In the genomic region with DNA sequence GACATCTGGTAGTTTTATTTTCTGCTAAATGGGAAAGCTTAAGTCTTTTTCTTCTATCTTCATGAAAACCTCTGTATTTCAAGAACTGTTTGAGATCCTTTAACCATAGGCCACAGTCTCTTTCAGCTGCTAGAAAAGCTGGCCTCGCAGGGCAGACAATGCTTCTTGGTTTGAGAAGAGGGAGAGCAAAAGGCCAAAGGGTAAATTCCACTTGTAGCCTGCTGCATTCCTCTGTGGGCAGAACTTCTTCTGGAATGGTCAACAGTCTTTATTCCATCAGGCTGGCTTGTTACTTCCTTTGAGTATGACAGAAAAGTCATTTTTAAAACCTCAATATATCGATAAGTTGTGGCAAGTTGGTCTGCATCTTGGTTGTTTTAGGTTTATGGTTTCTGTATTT, we compare ENCODE assay signal across 17 mouse cellular contexts.
DNase-seq lines count a peak whose midpoint lies in the region; ATAC-seq and TF ChIP-seq lines count a peak whose summit lies in the region.
"Had no signal": no experiment of that assay in that cellular context is flagged by ENCODE, and none has a peak within 500 bp of the region (broad histone marks: within the 10 kb centered on the region; RNA-seq: fewer than 3 reads in every experiment).

No protein-coding gene starts in this region.

- no peaks in the 10 kb centered on the region for H3K27me3 ChIP-seq in kidney, adult 2 months (replicated peaks; ENCODE audit: control insufficient read depth, insufficient read depth, low read length)
- no peaks in the 10 kb centered on the region for H3K27me3 ChIP-seq in embryonic facial prominence, embryonic 14.5 days (replicated peaks; ENCODE audit: control insufficient read depth, insufficient read depth, low read length)
- H3K27me3 ChIP-seq: heart, embryonic 15.5 days; kidney, embryonic 15.5 days had no signal

- no peak overlapping the region for H3K4me3 ChIP-seq in kidney, adult 2 months (ENCODE audit: insufficient read depth, low read depth, low read length)
- H3K4me3 ChIP-seq in embryonic facial prominence, embryonic 14.5 days (ENCODE audit: low read depth, low read length), result no peak overlapping the region
- H3K4me3 ChIP-seq: heart, embryonic 15.5 days; kidney, embryonic 15.5 days had no signal

- H3K9me3 ChIP-seq in embryonic facial prominence, embryonic 14.5 days (ENCODE audit: control insufficient read depth, low read length), result no peaks in the 10 kb centered on the region
- H3K9me3 ChIP-seq: heart, embryonic 15.5 days; kidney, embryonic 15.5 days had no signal

- no peak for TF ChIP-seq POLR2A in kidney, adult 2 months (IDR thresholded peaks at IDR 0.05; ENCODE audit: low read depth, low read length)

- ATAC-seq in embryonic facial prominence, embryonic 14.5 days (ENCODE audit: low read depth), result no peak

- no peaks in the 10 kb centered on the region for H3K4me1 ChIP-seq in kidney, adult 2 months (ENCODE audit: control insufficient read depth, insufficient read depth, low read length)
- H3K4me1 ChIP-seq in embryonic facial prominence, embryonic 14.5 days (ENCODE audit: control insufficient read depth, insufficient read depth, low read length), result no peaks in the 10 kb centered on the region
- H3K4me1 ChIP-seq: heart, embryonic 15.5 days; kidney, embryonic 15.5 days had no signal

- DNase-seq in kidney, adult 2 months, result peak; percentile 37
- no peak for DNase-seq in kidney, postnatal 14 days
- DNase-seq in retina, embryonic 14.5 days (ENCODE audit: low spot score), result peak; percentile 20
- no peak for DNase-seq in retina, postnatal 1 day
- peak; percentile 19 for DNase-seq in embryonic facial prominence, embryonic 14.5 days (ENCODE audit: low spot score)
- no peak for DNase-seq in left cerebral cortex, postnatal 25 days (ENCODE audit: low spot score in 2 of 2)
- DNase-seq in gastrocnemius, adult 18-20 months (ENCODE audit: low spot score), result no peak
- DNase-seq: cerebellum, adult 2 months; gastrocnemius, postnatal 36 days; heart, postnatal 4 days; lung, adult 2 months; lung, postnatal 36 days; right cerebral cortex, postnatal 25 days; thymus, postnatal 36 days had no signal

- H3K36me3 ChIP-seq in kidney, adult 2 months (ENCODE audit: control insufficient read depth, insufficient read depth, low read length), result no peaks in the 10 kb centered on the region
- no peaks in the 10 kb centered on the region for H3K36me3 ChIP-seq in embryonic facial prominence, embryonic 14.5 days (ENCODE audit: control insufficient read depth, insufficient read depth, low read length)
- H3K36me3 ChIP-seq: heart, embryonic 15.5 days; kidney, embryonic 15.5 days had no signal

- no peak for TF ChIP-seq CTCF in kidney, adult 2 months (conservative IDR thresholded peaks at IDR 0.05; ENCODE audit: insufficient read depth, insufficient read length, low read depth, low read length)

- WGBS in kidney, adult 2 months, result 50% methylated on average over 2 of the region's 2 CpGs
- WGBS in embryonic facial prominence, embryonic 14.5 days, result 21% methylated on average over 2 of the region's 2 CpGs

- intact Hi-C loops in left cerebral cortex, postnatal 25 days (cut with DNase I), result no loop called here

- no peak overlapping the region for H3K9ac ChIP-seq in embryonic facial prominence, embryonic 14.5 days (ENCODE audit: low read depth, low read length)
- H3K9ac ChIP-seq: heart, embryonic 15.5 days; kidney, embryonic 15.5 days had no signal

- no peak overlapping the region for H3K4me2 ChIP-seq in embryonic facial prominence, embryonic 14.5 days (ENCODE audit: low read depth, low read length)
- H3K4me2 ChIP-seq: heart, embryonic 15.5 days; kidney, embryonic 15.5 days; liver, embryonic 11.5 days had no signal

- H3K27ac ChIP-seq in kidney, adult 2 months (ENCODE audit: insufficient read depth, low read depth, low read length), result no peak overlapping the region
- no peak overlapping the region for H3K27ac ChIP-seq in embryonic facial prominence, embryonic 14.5 days (replicated peaks; ENCODE audit: low read depth, low read length)
- H3K27ac ChIP-seq: heart, embryonic 15.5 days; kidney, embryonic 15.5 days had no signal

Comparison
In these comparisons a context has a peak if more than half of its experiments do, and no peak if none do; other contexts are left out.
1. DNase-seq: peak in kidney, adult 2 months (single experiment), retina, embryonic 14.5 days (single experiment) and embryonic facial prominence, embryonic 14.5 days (single experiment); none in kidney, postnatal 14 days (single experiment), retina, postnatal 1 day (single experiment), left cerebral cortex, postnatal 25 days (0 of 2) and gastrocnemius, adult 18-20 months (single experiment).